Mouse (Mus musculus) bone marrow macrophage, adult 2 months (primary cell): Measurements from ENCODE around the gene Doc2a.

Source experiments
- CTCF ChIP-seq: IDR thresholded peaks from 2 replicates; pipeline ENCODE4 v1.5.1; 2012; ENCODE audit warnings: low read depth, mild to moderate bottlenecking, low read length, moderate library complexity
- POLR2A ChIP-seq: IDR thresholded peaks from 2 replicates; pipeline ENCODE4 v1.6.1; 2012; ENCODE audit warnings: mild to moderate bottlenecking, low read depth, low read length, borderline replicate concordance

DNA sequence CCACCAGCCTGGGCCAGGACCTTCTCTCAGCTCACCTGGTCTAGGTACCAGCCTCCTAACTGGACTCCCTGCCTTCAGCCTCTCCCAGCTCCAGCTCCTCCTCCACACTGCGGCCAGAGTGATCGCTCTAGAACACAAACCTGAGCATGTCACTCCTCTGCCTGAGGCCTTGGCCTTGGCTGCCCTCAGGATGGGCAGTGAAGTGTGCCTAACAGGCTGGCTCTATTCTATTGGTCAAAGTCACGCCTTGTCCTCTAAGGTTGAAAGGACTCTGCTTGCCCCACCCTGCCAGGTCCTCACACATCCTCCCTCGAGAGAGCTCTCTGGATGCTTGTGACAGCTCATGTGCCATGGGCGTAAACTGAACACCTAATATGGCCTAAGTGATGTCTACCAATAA, 6.2 kb downstream of the Doc2a start:
- TF ChIP-seq POLR2A (no peak), CTCF (no peak)
